Mouse (Mus musculus): ENCODE results near the gene Pomt2. TPM values are rescaled to one million over a fixed set of nuclear protein-coding genes. Genes with fewer than 3 reads are reported as not detected.

The Pomt2 gene
- total RNA-seq, 2 experiments from 2014 or later = 11.5 to 14.1 TPM

Other genes starting within 250 kb of the Pomt2 start
- 10 to 100 TPM; 21.0 to 23.7 TPM for gene Cipc, start 200.9 kb downstream of the Pomt2 start, total RNA-seq (2021)
- gene Zdhhc22, start 157.5 kb downstream of the Pomt2 start, total RNA-seq (2021) = under 1 TPM; 0.54 to 0.85 TPM
- 1 to 10 TPM in 1 of 2 experiments, under 1 TPM in 1; 0.93 to 1.2 TPM for gene Tmem63c, start 126.6 kb downstream of the Pomt2 start, total RNA-seq (2021)
- gene Ngb, start 45.4 kb downstream of the Pomt2 start, total RNA-seq (2021) = 1 to 10 TPM in 1 of 2 experiments, under 1 TPM in 1; 0.87 to 2.0 TPM
- gene Gstz1, start 803 bp downstream of the Pomt2 start, total RNA-seq (2021) = 100 to 1,000 TPM; 104 to 140 TPM
- gene Samd15, start 51.8 kb upstream of the Pomt2 start, total RNA-seq (2021) = 1 to 10 TPM; 1.1 to 1.8 TPM
- 10 to 100 TPM; 17.5 to 19.3 TPM for gene Tmed8, start 52.5 kb upstream of the Pomt2 start, total RNA-seq (2021)
- gene Noxred1, start 90.8 kb upstream of the Pomt2 start, total RNA-seq (2021) = under 1 TPM; 0.42 to 0.55 TPM
- gene Vipas39, start 118.3 kb upstream of the Pomt2 start, total RNA-seq (2021) = 10 to 100 TPM; 34.2 to 40.2 TPM
- gene Ahsa1, start 118.5 kb upstream of the Pomt2 start, total RNA-seq (2021) = 100 to 1,000 TPM; 117 TPM
- under 1 TPM; 0.18 to 0.55 TPM for gene Ism2, start 151.7 kb upstream of the Pomt2 start, total RNA-seq (2021)
- gene Sptlc2, start 240.4 kb upstream of the Pomt2 start, total RNA-seq (2021) = 100 to 1,000 TPM; 135 to 149 TPM